ENCODE assay signal across 9 mouse cellular contexts in the genomic region with DNA sequence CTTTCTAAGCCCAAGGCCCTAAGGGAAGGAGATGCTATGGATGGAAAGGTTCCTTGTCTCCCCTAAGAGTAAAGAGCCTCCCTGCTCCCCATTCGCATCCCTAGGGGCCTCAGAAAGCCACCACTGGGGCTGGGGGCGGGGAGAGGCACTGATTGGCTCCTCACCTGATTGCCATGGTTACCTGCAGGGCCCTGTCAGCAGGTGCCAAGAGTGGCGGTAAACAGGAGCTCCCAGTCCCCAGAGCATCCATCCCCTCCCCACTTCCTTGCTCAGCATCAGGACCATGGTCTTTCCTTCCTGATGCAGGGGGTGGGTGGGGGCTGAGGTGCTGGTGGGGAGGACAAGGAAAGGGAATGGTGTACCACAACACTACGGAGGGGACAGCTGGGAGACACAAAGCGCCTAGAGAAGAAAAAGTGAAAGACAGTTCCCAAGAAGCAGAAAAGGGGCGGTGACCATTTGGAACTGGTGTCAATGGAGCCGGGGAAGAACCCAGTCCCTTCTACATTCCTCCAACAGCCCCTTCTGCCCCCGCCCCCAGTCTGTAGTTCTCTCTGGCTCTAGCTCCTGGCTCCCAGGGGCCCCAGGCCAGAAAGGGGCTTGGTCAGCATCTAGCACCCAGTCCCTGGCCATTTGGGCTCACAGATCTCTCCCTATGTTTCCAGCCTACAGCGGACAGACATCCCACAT. TPM values are rescaled to one million over a fixed set of nuclear protein-coding genes. Genes with fewer than 3 reads are reported as not detected.
DNase-seq lines count a peak whose midpoint lies in the region; ATAC-seq and TF ChIP-seq lines count a peak whose summit lies in the region.
"Had no signal": no experiment of that assay in that cellular context is flagged by ENCODE, and none has a peak within 500 bp of the region (broad histone marks: within the 10 kb centered on the region; RNA-seq: fewer than 3 reads in every experiment).

No protein-coding gene starts in this region.

- no peak for ATAC-seq in liver, embryonic 16.5 days (ENCODE audit: low read depth)
- ATAC-seq in liver, embryonic 12.5 days, result no peak
- no peak for ATAC-seq in embryonic facial prominence, embryonic 14.5 days (ENCODE audit: low read depth)
- ATAC-seq in hindbrain, embryonic 14.5 days (ENCODE audit: low FRiP score), result no peak
- ATAC-seq in midbrain, postnatal 0 days (ENCODE audit: low FRiP score), result no peak

- H3K4me3 ChIP-seq in liver, embryonic 16.5 days (ENCODE audit: low read depth, low read length), result no peak overlapping the region
- no peak overlapping the region for H3K4me3 ChIP-seq in liver, embryonic 12.5 days
- H3K4me3 ChIP-seq in embryonic facial prominence, embryonic 14.5 days (ENCODE audit: low read depth, low read length), result no peak overlapping the region
- peak overlapping the region; percentile 8 for H3K4me3 ChIP-seq in hindbrain, embryonic 14.5 days (replicated peaks; ENCODE audit: low read length)
- peak overlapping the region; percentile 19 for H3K4me3 ChIP-seq in midbrain, postnatal 0 days (ENCODE audit: low read depth, low read length)
- H3K4me3 ChIP-seq: megakaryocyte, embryonic 14.5 days had no signal

- no peaks in the 10 kb centered on the region for H3K9me3 ChIP-seq in liver, embryonic 16.5 days (replicated peaks; ENCODE audit: control insufficient read depth, low read length)
- H3K9me3 ChIP-seq in liver, embryonic 12.5 days (replicated peaks), result no peaks in the 10 kb centered on the region
- no peaks in the 10 kb centered on the region for H3K9me3 ChIP-seq in embryonic facial prominence, embryonic 14.5 days (ENCODE audit: control insufficient read depth, low read length)
- no peaks in the 10 kb centered on the region for H3K9me3 ChIP-seq in hindbrain, embryonic 14.5 days (ENCODE audit: control insufficient read depth, low read length)
- H3K9me3 ChIP-seq in midbrain, postnatal 0 days (ENCODE audit: low read length), result no peaks in the 10 kb centered on the region
- H3K9me3 ChIP-seq: megakaryocyte, embryonic 14.5 days had no signal

- no peak for TF ChIP-seq CTCF in midbrain, postnatal 0 days (IDR thresholded peaks at IDR 0.05)

- no peak overlapping the region for H3K9ac ChIP-seq in liver, embryonic 16.5 days (ENCODE audit: low read depth, low read length)
- H3K9ac ChIP-seq in liver, embryonic 12.5 days, result no peak overlapping the region
- peak overlapping the region; percentile 35 for H3K9ac ChIP-seq in embryonic facial prominence, embryonic 14.5 days (ENCODE audit: low read depth, low read length)
- H3K9ac ChIP-seq in hindbrain, embryonic 14.5 days, result peak overlapping the region; percentile 35
- H3K9ac ChIP-seq in midbrain, postnatal 0 days (replicated peaks; ENCODE audit: low read length, poor library complexity, severe bottlenecking), result peak overlapping the region; percentile 37

- WGBS in liver, embryonic 16.5 days (ENCODE audit: insufficient replicate concordance), result 59% methylated on average over 9 of the region's 9 CpGs
- 61% methylated on average over 8 of the region's 9 CpGs for WGBS in liver, embryonic 12.5 days (ENCODE audit: insufficient replicate concordance)
- WGBS in embryonic facial prominence, embryonic 14.5 days, result 49% methylated on average over 8 of the region's 9 CpGs
- WGBS in hindbrain, embryonic 14.5 days, result 18% methylated on average over 9 of the region's 9 CpGs
- 17% methylated on average over 9 of the region's 9 CpGs for WGBS in midbrain, postnatal 0 days

- H3K27me3 ChIP-seq in liver, embryonic 16.5 days (ENCODE audit: control insufficient read depth, insufficient read depth, low read depth, low read length), result peaks cover 33% of the 10 kb centered on the region
- peaks cover 43% of the 10 kb centered on the region for H3K27me3 ChIP-seq in liver, embryonic 12.5 days (replicated peaks)
- H3K27me3 ChIP-seq in embryonic facial prominence, embryonic 14.5 days (replicated peaks; ENCODE audit: control insufficient read depth, insufficient read depth, low read length), result no peaks in the 10 kb centered on the region
- no peaks in the 10 kb centered on the region for H3K27me3 ChIP-seq in hindbrain, embryonic 14.5 days (ENCODE audit: control insufficient read depth, insufficient read depth, low read length)
- H3K27me3 ChIP-seq in midbrain, postnatal 0 days (ENCODE audit: insufficient read depth, low read length), result no peaks in the 10 kb centered on the region

- no peak overlapping the region for H3K4me2 ChIP-seq in liver, embryonic 16.5 days (ENCODE audit: low read depth, low read length)
- no peak overlapping the region for H3K4me2 ChIP-seq in liver, embryonic 12.5 days
- H3K4me2 ChIP-seq in embryonic facial prominence, embryonic 14.5 days (ENCODE audit: low read depth, low read length), result peak overlapping the region; percentile 34
- peak overlapping the region; percentile 86 for H3K4me2 ChIP-seq in hindbrain, embryonic 14.5 days (replicated peaks)
- H3K4me2 ChIP-seq in midbrain, postnatal 0 days (ENCODE audit: low read depth, low read length, poor library complexity, severe bottlenecking), result peak overlapping the region; percentile 49

- H3K36me3 ChIP-seq in liver, embryonic 16.5 days (ENCODE audit: control insufficient read depth, insufficient read depth), result no peaks in the 10 kb centered on the region
- peaks cover 14% of the 10 kb centered on the region for H3K36me3 ChIP-seq in liver, embryonic 12.5 days
- H3K36me3 ChIP-seq in embryonic facial prominence, embryonic 14.5 days (ENCODE audit: control insufficient read depth, insufficient read depth, low read length), result peaks cover 26% of the 10 kb centered on the region
- H3K36me3 ChIP-seq in hindbrain, embryonic 14.5 days (replicated peaks; ENCODE audit: control insufficient read depth, insufficient read depth), result peaks cover 26% of the 10 kb centered on the region
- H3K36me3 ChIP-seq in midbrain, postnatal 0 days (ENCODE audit: insufficient read depth, low read length), result peaks cover 18% of the 10 kb centered on the region

- DNase-seq in embryonic facial prominence, embryonic 14.5 days (ENCODE audit: low spot score), result peak; percentile 54
- DNase-seq in hindbrain, embryonic 14.5 days (ENCODE audit: low spot score), result no peak
- no peak for DNase-seq in midbrain, postnatal 0 days (ENCODE audit: low spot score)
- no peak for DNase-seq in adrenal gland, postnatal 4 days (ENCODE audit: low spot score in 2 of 2)
- DNase-seq in ovary, adult 18-20 months (ENCODE audit: low spot score), result no peak
- no peak for DNase-seq in adrenal gland, postnatal 10 days

- 0 out of 2 replicates have a peak overlapping the region, but pooled peaks have one; percentile 22 for H3K27ac ChIP-seq in liver, embryonic 16.5 days (ENCODE audit: low read length)
- no peak overlapping the region for H3K27ac ChIP-seq in liver, embryonic 12.5 days
- peak overlapping the region; percentile 58; the same call in 1 of the 2 replicates for H3K27ac ChIP-seq in embryonic facial prominence, embryonic 14.5 days (replicated peaks; ENCODE audit: low read depth, low read length)
- H3K27ac ChIP-seq in hindbrain, embryonic 14.5 days, result peak overlapping the region; percentile 88
- H3K27ac ChIP-seq in midbrain, postnatal 0 days (ENCODE audit: low read depth, low read length), result peak overlapping the region; percentile 69

- H3K4me1 ChIP-seq in liver, embryonic 16.5 days (ENCODE audit: control insufficient read depth, low read depth, low read length), result peaks cover 3% of the 10 kb centered on the region; the same call in 1 of the 2 replicates
- peaks cover 59% of the 10 kb centered on the region for H3K4me1 ChIP-seq in liver, embryonic 12.5 days
- H3K4me1 ChIP-seq in embryonic facial prominence, embryonic 14.5 days (ENCODE audit: control insufficient read depth, insufficient read depth, low read length), result peaks cover 34% of the 10 kb centered on the region
- peaks cover 41% of the 10 kb centered on the region for H3K4me1 ChIP-seq in hindbrain, embryonic 14.5 days (replicated peaks; ENCODE audit: control insufficient read depth, insufficient read depth, low read length)
- H3K4me1 ChIP-seq in midbrain, postnatal 0 days (ENCODE audit: insufficient read depth, low read length), result peaks cover 25% of the 10 kb centered on the region

RNA-seq across cellular contexts. Expression of a gene that starts 4.4 kb away (rescaled TPM):
- polyA plus RNA-seq in liver, embryonic 16.5 days (2015; fragmentation: Nextera tagmentation; extraction: Ambion mirVana), result 1.6 and 2.1 TPM in 2 replicates
- 5.0 and 5.1 TPM in 2 replicates for polyA plus RNA-seq in liver, embryonic 12.5 days (2016; fragmentation: Nextera tagmentation; extraction: Ambion mirVana)
- polyA plus RNA-seq in embryonic facial prominence, embryonic 14.5 days (2014; fragmentation: Nextera tagmentation; extraction: Ambion mirVana), result 12.7 and 13.2 TPM in 2 replicates
- 22.0 and 23.4 TPM in 2 replicates for polyA plus RNA-seq in hindbrain, embryonic 14.5 days (2014; fragmentation: Nextera tagmentation; extraction: Ambion mirVana)
- 16.0 and 19.6 TPM in 2 replicates for total RNA-seq in midbrain, postnatal 0 days (2014; rRNA removed)
- 14.2 and 16.7 TPM in 2 replicates for polyA plus RNA-seq in midbrain, postnatal 0 days (2015; fragmentation: Nextera tagmentation; extraction: Ambion mirVana)
- total RNA-seq in adrenal gland, postnatal 4 days (2021), result 10 to 100 TPM; 69.9 to 71.5 TPM
- 10 to 100 TPM; 29.7 to 41.0 TPM for total RNA-seq in adrenal gland, postnatal 10 days (2021)

RNA-seq across cellular contexts. Expression of a gene that starts 7.3 kb away (rescaled TPM):
- polyA plus RNA-seq in liver, embryonic 16.5 days (2015; fragmentation: Nextera tagmentation; extraction: Ambion mirVana), result 200 and 219 TPM in 2 replicates
- polyA plus RNA-seq in liver, embryonic 12.5 days (2016; fragmentation: Nextera tagmentation; extraction: Ambion mirVana), result 364 and 370 TPM in 2 replicates
- 474 and 478 TPM in 2 replicates for polyA plus RNA-seq in embryonic facial prominence, embryonic 14.5 days (2014; fragmentation: Nextera tagmentation; extraction: Ambion mirVana)
- 436 and 489 TPM in 2 replicates for polyA plus RNA-seq in hindbrain, embryonic 14.5 days (2014; fragmentation: Nextera tagmentation; extraction: Ambion mirVana)
- total RNA-seq in midbrain, postnatal 0 days (2014; rRNA removed), result 386 and 449 TPM in 2 replicates
- 473 and 491 TPM in 2 replicates for polyA plus RNA-seq in midbrain, postnatal 0 days (2015; fragmentation: Nextera tagmentation; extraction: Ambion mirVana)
- total RNA-seq in adrenal gland, postnatal 4 days (2021), result 100 to 1,000 TPM; 193 to 221 TPM
- total RNA-seq in adrenal gland, postnatal 10 days (2021), result 100 to 1,000 TPM; 231 to 234 TPM

RNA-seq across cellular contexts. Expression of a gene that starts 10.2 kb away (rescaled TPM):
- 16.5 and 19.8 TPM in 2 replicates for polyA plus RNA-seq in liver, embryonic 16.5 days (2015; fragmentation: Nextera tagmentation; extraction: Ambion mirVana)
- polyA plus RNA-seq in liver, embryonic 12.5 days (2016; fragmentation: Nextera tagmentation; extraction: Ambion mirVana), result 12.6 and 14.7 TPM in 2 replicates
- 24.5 and 29.3 TPM in 2 replicates for polyA plus RNA-seq in embryonic facial prominence, embryonic 14.5 days (2014; fragmentation: Nextera tagmentation; extraction: Ambion mirVana)
- 27.7 and 34.7 TPM in 2 replicates for polyA plus RNA-seq in hindbrain, embryonic 14.5 days (2014; fragmentation: Nextera tagmentation; extraction: Ambion mirVana)
- total RNA-seq in midbrain, postnatal 0 days (2014; rRNA removed), result 13.3 and 27.0 TPM in 2 replicates
- 41.5 and 45.1 TPM in 2 replicates for polyA plus RNA-seq in midbrain, postnatal 0 days (2015; fragmentation: Nextera tagmentation; extraction: Ambion mirVana)
- 100 to 1,000 TPM; 105 to 109 TPM for total RNA-seq in adrenal gland, postnatal 4 days (2021)
- total RNA-seq in adrenal gland, postnatal 10 days (2021), result 100 to 1,000 TPM; 260 to 277 TPM

RNA-seq across cellular contexts. Expression of a gene that starts 32.6 kb away (rescaled TPM):
- 0.16 and 0.21 TPM in 2 replicates for polyA plus RNA-seq in liver, embryonic 16.5 days (2015; fragmentation: Nextera tagmentation; extraction: Ambion mirVana)
- 0.32 and 0.33 TPM in 2 replicates for polyA plus RNA-seq in liver, embryonic 12.5 days (2016; fragmentation: Nextera tagmentation; extraction: Ambion mirVana)
- polyA plus RNA-seq in embryonic facial prominence, embryonic 14.5 days (2014; fragmentation: Nextera tagmentation; extraction: Ambion mirVana), result 3.5 and 4.5 TPM in 2 replicates
- 5.0 TPM in 2 replicates for polyA plus RNA-seq in hindbrain, embryonic 14.5 days (2014; fragmentation: Nextera tagmentation; extraction: Ambion mirVana)
- total RNA-seq in midbrain, postnatal 0 days (2014; rRNA removed), result 43.9 and 52.8 TPM in 2 replicates
- polyA plus RNA-seq in midbrain, postnatal 0 days (2015; fragmentation: Nextera tagmentation; extraction: Ambion mirVana), result 1.5 and 1.7 TPM in 2 replicates
- total RNA-seq in adrenal gland, postnatal 4 days (2021), result 10 to 100 TPM; 49.0 to 59.7 TPM
- 10 to 100 TPM; 36.1 to 48.2 TPM for total RNA-seq in adrenal gland, postnatal 10 days (2021)

RNA-seq across cellular contexts. Expression of a gene that starts 48.6 kb away (rescaled TPM):
- 0.35 and 0.65 TPM in 2 replicates for polyA plus RNA-seq in liver, embryonic 16.5 days (2015; fragmentation: Nextera tagmentation; extraction: Ambion mirVana)
- polyA plus RNA-seq in liver, embryonic 12.5 days (2016; fragmentation: Nextera tagmentation; extraction: Ambion mirVana), result 0.92 and 1.1 TPM in 2 replicates
- polyA plus RNA-seq in embryonic facial prominence, embryonic 14.5 days (2014; fragmentation: Nextera tagmentation; extraction: Ambion mirVana), result 2.2 and 2.6 TPM in 2 replicates
- 5.2 and 5.9 TPM in 2 replicates for polyA plus RNA-seq in hindbrain, embryonic 14.5 days (2014; fragmentation: Nextera tagmentation; extraction: Ambion mirVana)
- total RNA-seq in midbrain, postnatal 0 days (2014; rRNA removed), result 149 and 166 TPM in 2 replicates
- polyA plus RNA-seq in midbrain, postnatal 0 days (2015; fragmentation: Nextera tagmentation; extraction: Ambion mirVana), result 4.1 and 5.2 TPM in 2 replicates
- 10 to 100 TPM; 36.0 to 39.1 TPM for total RNA-seq in adrenal gland, postnatal 4 days (2021)
- 10 to 100 TPM; 27.3 to 33.3 TPM for total RNA-seq in adrenal gland, postnatal 10 days (2021)

Comparison
In these comparisons a context has a peak if more than half of its experiments do, and no peak if none do; other contexts are left out.
1. H3K4me2 ChIP-seq: peak in embryonic facial prominence, embryonic 14.5 days (single experiment), hindbrain, embryonic 14.5 days (single experiment) and midbrain, postnatal 0 days (single experiment); none in liver, embryonic 16.5 days (single experiment) and liver, embryonic 12.5 days (single experiment).
2. H3K4me3 ChIP-seq: peak in hindbrain, embryonic 14.5 days (single experiment) and midbrain, postnatal 0 days (single experiment); none in liver, embryonic 16.5 days (single experiment), liver, embryonic 12.5 days (single experiment) and embryonic facial prominence, embryonic 14.5 days (single experiment).
3. H3K9ac ChIP-seq: peak in embryonic facial prominence, embryonic 14.5 days (single experiment), hindbrain, embryonic 14.5 days (single experiment) and midbrain, postnatal 0 days (single experiment); none in liver, embryonic 16.5 days (single experiment) and liver, embryonic 12.5 days (single experiment).